Mouse (Mus musculus): ENCODE results near the gene Camta1. TPM values are rescaled to one million over a fixed set of nuclear protein-coding genes. Genes with fewer than 3 reads are reported as not detected.

Gene Camta1
- polyA plus RNA-seq, 1 experiment, result 26.3 TPM

GRCm38 (mm10) chr4:151140368-151140982 lies 721.2 kb downstream of the Camta1 start:
- H3K27ac ChIP-seq (ENCODE audit: insufficient read depth, low read depth, low read length), result no peak overlapping the region
- TF ChIP-seq POLR2A (IDR thresholded peaks at IDR 0.05; ENCODE audit: borderline replicate concordance, low read depth, low read length) (no peak), CTCF (IDR thresholded peaks at IDR 0.05; ENCODE audit: low read depth, low read length) (no peak)
- H3K4me3 ChIP-seq (ENCODE audit: insufficient read depth, low read length), result no peak overlapping the region
- H3K4me1 ChIP-seq (ENCODE audit: control insufficient read depth, insufficient read depth, low read length), result no peaks in the 10 kb centered on the region

GRCm38 (mm10) chr4:151139053-151139840 lies 722.4 kb downstream of the Camta1 start:
- Histone ChIP-seq H3K4me1 (ENCODE audit: control insufficient read depth, insufficient read depth, low read length) (no peaks in the 10 kb centered on the region), H3K27ac (ENCODE audit: insufficient read depth, low read depth, low read length) (no peak overlapping the region), H3K4me3 (ENCODE audit: insufficient read depth, low read length) (no peak overlapping the region)
- TF ChIP-seq CTCF (IDR thresholded peaks at IDR 0.05; ENCODE audit: low read depth, low read length) (peak; percentile 64), POLR2A (IDR thresholded peaks at IDR 0.05; ENCODE audit: borderline replicate concordance, low read depth, low read length) (no peak)

- no peak overlapping the region for H3K4me3 ChIP-seq (ENCODE audit: insufficient read depth, low read length)
- no peak overlapping the region for H3K27ac ChIP-seq (ENCODE audit: insufficient read depth, low read depth, low read length)
- H3K4me1 ChIP-seq (ENCODE audit: control insufficient read depth, insufficient read depth, low read length), result no peaks in the 10 kb centered on the region
- TF ChIP-seq POLR2A (IDR thresholded peaks at IDR 0.05; ENCODE audit: borderline replicate concordance, low read depth, low read length) (no peak), CTCF (IDR thresholded peaks at IDR 0.05; ENCODE audit: low read depth, low read length) (no peak)
Measured at GRCm38 (mm10) chr4:151138586-151138985, 723.1 kb downstream of the Camta1 start.

GRCm38 (mm10) chr4:151138135-151138534 lies 723.5 kb downstream of the Camta1 start:
- H3K27ac ChIP-seq (ENCODE audit: insufficient read depth, low read depth, low read length), result no peak overlapping the region
- H3K4me3 ChIP-seq (ENCODE audit: insufficient read depth, low read length), result no peak overlapping the region
- H3K4me1 ChIP-seq (ENCODE audit: control insufficient read depth, insufficient read depth, low read length), result no peaks in the 10 kb centered on the region
- TF ChIP-seq POLR2A (IDR thresholded peaks at IDR 0.05; ENCODE audit: borderline replicate concordance, low read depth, low read length), result no peak
- no peak for TF ChIP-seq CTCF (IDR thresholded peaks at IDR 0.05; ENCODE audit: low read depth, low read length)

- no peaks in the 10 kb centered on the region for H3K4me1 ChIP-seq (ENCODE audit: control insufficient read depth, insufficient read depth, low read length)
- TF ChIP-seq POLR2A (IDR thresholded peaks at IDR 0.05; ENCODE audit: borderline replicate concordance, low read depth, low read length) (no peak), CTCF (IDR thresholded peaks at IDR 0.05; ENCODE audit: low read depth, low read length) (no peak)
- no peak overlapping the region for H3K4me3 ChIP-seq (ENCODE audit: insufficient read depth, low read length)
- H3K27ac ChIP-seq (ENCODE audit: insufficient read depth, low read depth, low read length), result no peak overlapping the region
Measured at GRCm38 (mm10) chr4:151137701-151138100, 724.0 kb downstream of the Camta1 start.

GRCm38 (mm10) chr4:151135491-151135890 lies 726.2 kb downstream of the Camta1 start:
- Histone ChIP-seq H3K4me1 (ENCODE audit: control insufficient read depth, insufficient read depth, low read length) (no peaks in the 10 kb centered on the region), H3K27ac (ENCODE audit: insufficient read depth, low read depth, low read length) (no peak overlapping the region), H3K4me3 (ENCODE audit: insufficient read depth, low read length) (no peak overlapping the region)
- TF ChIP-seq CTCF (IDR thresholded peaks at IDR 0.05; ENCODE audit: low read depth, low read length), result no peak

DNA sequence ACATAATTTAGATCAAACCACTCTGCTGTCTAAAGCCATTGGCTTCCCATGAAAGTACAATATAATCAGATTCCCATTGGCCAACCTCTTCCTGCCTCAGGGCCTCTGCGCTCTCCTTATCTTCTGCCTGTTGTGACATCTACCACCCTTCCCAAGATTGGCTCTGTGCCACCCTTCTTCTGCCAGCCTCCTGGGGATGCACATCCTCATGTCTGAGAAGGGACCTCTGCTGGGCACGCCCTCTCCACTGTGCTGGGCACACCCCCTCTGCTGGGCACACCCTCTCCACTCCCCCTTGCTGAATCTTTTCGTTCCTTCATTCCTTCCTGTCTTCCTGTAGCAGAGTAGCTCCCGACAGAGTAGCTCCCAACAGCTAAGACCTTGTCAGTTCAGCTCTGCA lies 727.9 kb downstream of the Camta1 start:
- Histone ChIP-seq H3K4me1 (ENCODE audit: control insufficient read depth, insufficient read depth, low read length) (no peaks in the 10 kb centered on the region), H3K4me3 (ENCODE audit: insufficient read depth, low read length) (no peak overlapping the region), H3K27ac (ENCODE audit: insufficient read depth, low read depth, low read length) (no peak overlapping the region)
- TF ChIP-seq POLR2A (IDR thresholded peaks at IDR 0.05; ENCODE audit: borderline replicate concordance, low read depth, low read length) (no peak), CTCF (IDR thresholded peaks at IDR 0.05; ENCODE audit: low read depth, low read length) (no peak)

DNA sequence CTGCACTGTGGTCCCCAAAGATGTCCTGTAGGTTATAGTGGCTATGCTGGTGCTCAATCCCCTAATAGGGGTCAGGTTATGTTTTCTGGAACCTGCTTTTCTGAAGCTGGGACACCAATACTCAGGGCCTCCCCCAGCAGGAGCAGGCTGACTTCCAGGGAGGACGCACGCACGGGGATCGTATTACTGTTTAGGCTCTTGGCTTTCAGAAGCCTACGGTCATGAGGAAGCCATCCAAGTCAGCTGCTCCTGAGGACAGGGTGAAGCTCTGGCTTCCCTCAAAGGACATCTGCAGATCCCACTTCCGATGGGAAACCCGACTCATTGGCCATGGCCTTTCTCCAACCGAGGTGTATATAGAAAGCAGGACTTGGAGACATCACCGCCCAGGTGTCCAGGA lies 729.2 kb downstream of the Camta1 start:
- H3K4me3 ChIP-seq (ENCODE audit: insufficient read depth, low read length), result no peak overlapping the region
- H3K27ac ChIP-seq (ENCODE audit: insufficient read depth, low read depth, low read length), result no peak overlapping the region
- TF ChIP-seq CTCF (IDR thresholded peaks at IDR 0.05; ENCODE audit: low read depth, low read length) (no peak), POLR2A (IDR thresholded peaks at IDR 0.05; ENCODE audit: borderline replicate concordance, low read depth, low read length) (no peak)
- no peaks in the 10 kb centered on the region for H3K4me1 ChIP-seq (ENCODE audit: control insufficient read depth, insufficient read depth, low read length)

- TF ChIP-seq CTCF (IDR thresholded peaks at IDR 0.05; ENCODE audit: low read depth, low read length) (no peak), POLR2A (IDR thresholded peaks at IDR 0.05; ENCODE audit: borderline replicate concordance, low read depth, low read length) (no peak)
- Histone ChIP-seq H3K4me1 (ENCODE audit: control insufficient read depth, insufficient read depth, low read length) (no peaks in the 10 kb centered on the region), H3K27ac (ENCODE audit: insufficient read depth, low read depth, low read length) (no peak overlapping the region), H3K4me3 (ENCODE audit: insufficient read depth, low read length) (no peak overlapping the region)
Measured at GRCm38 (mm10) chr4:151130756-151131490, 730.8 kb downstream of the Camta1 start.

All from bone marrow macrophage, adult 2 months (primary cell).